Mouse (Mus musculus) brown adipose tissue, adult 24 weeks (tissue): Measurements from ENCODE around the gene Uhrf1. TPM values are rescaled to one million over a fixed set of nuclear protein-coding genes. Genes with fewer than 3 reads are reported as not detected.

ENCODE experiments used
- H3K27ac ChIP-seq: fragments of 200-500 bp; replicated peaks from 2 replicates; pipeline ENCODE4 v1.5.1; 2012; ENCODE audit warnings: low read depth, mild to moderate bottlenecking, low read length
- H3K4me1 ChIP-seq: fragments of 200-500 bp; 2 replicates; pipeline ENCODE4 v1.6.1; 2012; ENCODE audit warnings: low read length, mixed read lengths; ENCODE audit not compliant: control insufficient read depth, insufficient read depth, insufficient read length
- H3K4me3 ChIP-seq: fragments of 200-500 bp; 2 replicates; pipeline ENCODE4 v1.5.1; 2012; ENCODE audit warnings: low read depth, mild to moderate bottlenecking, low read length, moderate library complexity; ENCODE audit not compliant: insufficient read depth
- polyA plus RNA-seq: library from polyadenylated mRNA; stranded (reverse); fragments of >200 nt; gene quantifications from 2 replicates; pipeline ENCODE4 v1.2.4, GENCODE M21; 2012; ENCODE audit not compliant: missing spikeins, insufficient read depth, insufficient read length

Uhrf1 gene
- polyA plus RNA-seq, 1 experiment, result 2.7 TPM

GRCm38 (mm10) chr17:56368291-56368790 is 65.2 kb downstream of the Uhrf1 start:
- H3K27ac ChIP-seq, result no peak overlapping the region
- H3K4me1 ChIP-seq, result no peaks in the 10 kb centered on the region
- H3K4me3 ChIP-seq, result no peak overlapping the region

DNA sequence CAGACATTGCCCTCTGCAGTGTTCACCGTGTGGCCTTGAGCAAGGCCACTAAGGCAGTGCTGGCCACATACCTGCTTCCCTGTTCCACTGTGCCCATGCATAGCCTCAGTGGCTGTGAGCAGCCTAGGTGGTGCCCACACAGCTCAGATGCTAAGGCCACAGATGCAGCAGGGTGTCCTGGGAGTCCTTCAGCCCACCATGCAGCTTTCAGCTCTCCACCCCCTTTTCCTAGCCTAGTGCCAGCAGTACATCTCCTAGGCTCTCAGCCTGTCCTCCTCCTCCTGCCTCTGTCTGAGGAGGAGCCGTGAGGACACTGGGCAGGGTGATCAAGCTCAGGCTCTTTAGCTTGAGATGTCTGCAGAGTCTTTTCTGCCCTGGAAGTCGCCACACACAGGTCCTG is 67.0 kb downstream of the Uhrf1 start:
- Histone ChIP-seq H3K4me1 (no peaks in the 10 kb centered on the region), H3K27ac (no peak overlapping the region), H3K4me3 (no peak overlapping the region)

GRCm38 (mm10) chr17:56371029-56371660 is 68.0 kb downstream of the Uhrf1 start:
- no peak overlapping the region for H3K4me3 ChIP-seq
- H3K27ac ChIP-seq, result no peak overlapping the region
- no peaks in the 10 kb centered on the region for H3K4me1 ChIP-seq

GRCm38 (mm10) chr17:56372109-56372508 is 69.0 kb downstream of the Uhrf1 start:
- H3K27ac ChIP-seq, result no peak overlapping the region
- no peak overlapping the region for H3K4me3 ChIP-seq
- H3K4me1 ChIP-seq, result no peaks in the 10 kb centered on the region

Other genes with a start within 250 kb of the Uhrf1 start
- 41.1 and 69.6 TPM in 2 replicates for gene Ubxn6, start 228.3 kb upstream of the Uhrf1 start, polyA plus RNA-seq
- gene Hdgfl2, start 223.7 kb upstream of the Uhrf1 start, polyA plus RNA-seq, result 17.6 and 19.3 TPM in 2 replicates
- 195 and 205 TPM in 2 replicates for gene Plin4, start 193.5 kb upstream of the Uhrf1 start, polyA plus RNA-seq
- gene Plin5, start 185.7 kb upstream of the Uhrf1 start, polyA plus RNA-seq, result 138 and 171 TPM in 2 replicates
- 61.5 and 101 TPM in 2 replicates for gene Lrg1, start 181.3 kb upstream of the Uhrf1 start, polyA plus RNA-seq
- gene Sema6b, start 163.0 kb upstream of the Uhrf1 start, polyA plus RNA-seq, result 1.9 and 5.0 TPM in 2 replicates
- gene Tnfaip8l1, start 140.8 kb upstream of the Uhrf1 start, polyA plus RNA-seq, result 0.36 and 1.4 TPM in 2 replicates
- gene Mydgf, start 119.4 kb upstream of the Uhrf1 start, polyA plus RNA-seq, result 30.8 and 30.9 TPM in 2 replicates
- gene Dpp9, start 84.4 kb upstream of the Uhrf1 start, polyA plus RNA-seq, result 7.7 and 9.2 TPM in 2 replicates
- gene Fem1a, start 46.5 kb upstream of the Uhrf1 start, polyA plus RNA-seq, result 16.3 and 18.4 TPM in 2 replicates
- 9.2 and 10.5 TPM in 2 replicates for gene Ticam1, start 26.5 kb upstream of the Uhrf1 start, polyA plus RNA-seq
- gene Plin3, start 10.4 kb upstream of the Uhrf1 start, polyA plus RNA-seq, result 62.9 and 78.2 TPM in 2 replicates
- gene Arrdc5, start 3.0 kb upstream of the Uhrf1 start, polyA plus RNA-seq, result not detected in 2 replicates
- gene Kdm4b, start 22.7 kb downstream of the Uhrf1 start, polyA plus RNA-seq, result 6.4 and 17.7 TPM in 2 replicates
- gene Ptprs, start 173.2 kb downstream of the Uhrf1 start, polyA plus RNA-seq, result 10.3 and 10.7 TPM in 2 replicates
- gene Znrf4, start 209.1 kb downstream of the Uhrf1 start, polyA plus RNA-seq, result not detected in 2 replicates